In genomic region chr10:39369502-39369931, GRCm38 (mm10) we compare ENCODE assay signal across 8 mouse cellular contexts. TPM values are rescaled to one million over a fixed set of nuclear protein-coding genes. Genes with fewer than 3 reads are reported as not detected.
DNase-seq lines count a peak whose midpoint lies in the region; ATAC-seq and TF ChIP-seq lines count a peak whose summit lies in the region.

No protein-coding gene starts in this region.

- TF ChIP-seq EP300 in lung, postnatal 0 days (IDR thresholded peaks at IDR 0.05): no peak

- under 1% methylated on average over 44 of the region's 44 CpGs for WGBS in hindbrain, embryonic 10.5 days
- WGBS in lung, postnatal 0 days: 2% methylated on average over 30 of the region's 44 CpGs

- peak overlapping the region; percentile 94 for H3K4me3 ChIP-seq in hindbrain, embryonic 10.5 days
- H3K4me3 ChIP-seq in lung, postnatal 0 days (ENCODE audit: low read depth, low read length): peak overlapping the region; percentile 66

- H3K27ac ChIP-seq in hindbrain, embryonic 10.5 days: peak overlapping the region; percentile 99
- peak overlapping the region; percentile 84 for H3K27ac ChIP-seq in lung, postnatal 0 days (ENCODE audit: low read length)

- peaks cover 6% of the 10 kb centered on the region; the same call in 1 of the 2 replicates for H3K27me3 ChIP-seq in hindbrain, embryonic 10.5 days (ENCODE audit: insufficient read depth, poor library complexity, severe bottlenecking)
- no peaks in the 10 kb centered on the region for H3K27me3 ChIP-seq in lung, postnatal 0 days (replicated peaks; ENCODE audit: insufficient read depth, low read length)

- H3K9me3 ChIP-seq in hindbrain, embryonic 10.5 days: no peaks in the 10 kb centered on the region
- no peaks in the 10 kb centered on the region for H3K9me3 ChIP-seq in lung, postnatal 0 days (ENCODE audit: low read length)

- DNase-seq in MN1 (ENCODE audit: low spot score): peak; percentile 100
- DNase-seq in cerebellum, adult 9-10 months: peak; percentile 96
- peak; percentile 99 for DNase-seq in hindbrain, embryonic 10.5 days (ENCODE audit: low spot score)
- DNase-seq in layer of hippocampus, adult 9-11 months: peak; percentile 97
- DNase-seq in lung, postnatal 0 days (ENCODE audit: low spot score): peak; percentile 97
- peak; percentile 89 for DNase-seq in ovary, postnatal 14 days (ENCODE audit: low spot score)
- DNase-seq in thymus, postnatal 14 days: peak; percentile 98

- H3K36me3 ChIP-seq in hindbrain, embryonic 10.5 days: no peaks in the 10 kb centered on the region
- no peaks in the 10 kb centered on the region for H3K36me3 ChIP-seq in lung, postnatal 0 days (ENCODE audit: insufficient read depth, low read length)

- H3K4me2 ChIP-seq in lung, postnatal 0 days (replicated peaks; ENCODE audit: low read depth, low read length): peak overlapping the region; percentile 72

- peak overlapping the region; percentile 63 for H3K9ac ChIP-seq in lung, postnatal 0 days (replicated peaks; ENCODE audit: low read depth)

- no peak; the same call in 1 of the 2 replicates for TF ChIP-seq CTCF in lung, postnatal 0 days (IDR thresholded peaks at IDR 0.05)

- H3K4me1 ChIP-seq in hindbrain, embryonic 10.5 days (replicated peaks): peaks cover 49% of the 10 kb centered on the region
- no peaks in the 10 kb centered on the region for H3K4me1 ChIP-seq in lung, postnatal 0 days (ENCODE audit: insufficient read depth, low read depth, low read length)

- peak; percentile 96 for ATAC-seq in frontal cortex, adult (ENCODE audit: low TSS enrichment)
- ATAC-seq in lung, postnatal 0 days: peak; percentile 99

RNA-seq across cellular contexts. Expression of gene Fyn, which starts 0.9 kb away (rescaled TPM):
- polyA plus RNA-seq in hindbrain, embryonic 10.5 days (2016; fragmentation: Nextera tagmentation; extraction: Ambion mirVana): 30.6 and 34.1 TPM in 2 replicates
- polyA plus RNA-seq in lung, postnatal 0 days (2015; fragmentation: Nextera tagmentation; extraction: Ambion mirVana): 21.1 and 23.0 TPM in 2 replicates

Comparison
In these comparisons a context has a peak if more than half of its experiments do, and no peak if none do; other contexts are left out.
1. Peak in every context shown above with its lines: DNase-seq, ATAC-seq, H3K4me3 ChIP-seq and H3K27ac ChIP-seq.